Mouse (Mus musculus) ES-Bruce4 (cell line): ENCODE data around the gene Gpx4.
"Not testable (repeated sequence)": the region's sequence is repeated elsewhere in the genome, so short reads cannot be mapped to it uniquely, and the experiment has no call there.

Experiments used
- CTCF ChIP-seq: IDR thresholded peaks from one replicate; pipeline ENCODE4 v1.8.1; 2011; ENCODE audit warnings: low read depth, low read length
- EP300 ChIP-seq: IDR thresholded peaks from 2 replicates; pipeline ENCODE4 v1.6.1; 2011; ENCODE audit warnings: low read depth, low read length; ENCODE audit not compliant: insufficient read depth
- POLR2A ChIP-seq: IDR thresholded peaks from one replicate; pipeline ENCODE4 v1.8.1; 2011; ENCODE audit warnings: low read length; ENCODE audit not compliant: insufficient read depth

DNA sequence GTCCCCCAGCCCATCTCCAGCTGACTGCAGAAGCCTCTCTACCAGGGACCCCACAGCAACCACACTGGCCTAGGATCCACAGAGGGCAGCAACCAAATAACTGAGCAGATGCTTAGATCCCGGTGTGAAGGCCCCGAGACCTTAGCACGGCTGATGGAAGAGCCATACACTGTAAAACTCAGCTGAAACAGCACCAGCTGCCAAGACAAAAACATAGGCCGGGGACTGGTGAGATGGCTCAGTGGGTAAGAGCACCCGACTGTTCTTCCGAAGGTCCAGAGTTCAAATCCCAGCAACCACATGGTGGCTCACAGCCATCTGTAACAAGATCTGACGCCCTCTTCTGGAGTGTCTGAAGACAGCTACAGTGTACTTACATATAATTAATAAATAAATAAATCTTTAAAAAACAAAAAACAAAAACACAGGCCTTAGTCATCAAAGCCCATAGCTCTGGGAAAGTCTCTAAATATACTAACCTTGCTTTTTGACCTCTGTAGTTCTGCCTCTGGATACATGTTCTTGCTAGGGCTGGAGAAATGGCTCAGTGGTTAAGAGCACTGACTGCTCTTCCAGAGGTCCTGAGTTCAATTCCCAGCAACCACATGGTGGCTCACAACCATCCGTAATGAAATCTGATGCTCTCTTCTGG lies 5.4 kb upstream of the Gpx4 start:
- not testable (repeated sequence) for TF ChIP-seq POLR2A, CTCF, EP300
